Mouse (Mus musculus): ENCODE results near the gene Utp14a. TPM values are rescaled to one million over a fixed set of nuclear protein-coding genes. Genes with fewer than 3 reads are reported as not detected.

Gene Utp14a
- 10 to 100 TPM; 41.8 to 48.2 TPM for total RNA-seq (2023)

DNA sequence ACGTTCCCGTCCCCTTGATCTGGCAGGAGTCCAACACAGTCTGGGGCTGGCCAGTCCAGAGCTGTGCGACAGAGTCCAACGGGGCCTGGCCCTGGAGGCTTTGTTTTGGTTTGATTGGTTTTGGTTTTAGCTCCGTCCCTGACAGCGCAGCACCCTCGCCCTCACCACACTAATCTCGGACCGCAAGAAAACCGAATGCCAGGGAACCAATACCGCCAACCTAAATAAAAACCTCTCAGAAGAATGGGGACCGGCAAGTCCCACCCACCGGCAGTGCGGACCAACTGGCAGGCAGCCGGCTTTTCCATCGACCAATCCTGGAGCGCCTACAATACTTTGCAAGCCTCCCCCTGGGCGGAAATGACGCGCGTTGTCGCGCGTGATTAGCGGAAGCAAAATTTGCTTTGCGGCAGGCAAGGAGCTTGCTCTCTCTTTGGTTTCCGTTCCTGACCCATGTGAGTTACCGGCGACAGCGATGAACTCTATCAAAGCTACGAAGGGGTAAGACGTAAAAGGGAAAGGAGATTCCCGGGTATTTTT, at the start of gene Utp14a:
Gene Utp14a (plus strand): TSS at position 395 of the 540 bp plus-strand sequence.

DNA sequence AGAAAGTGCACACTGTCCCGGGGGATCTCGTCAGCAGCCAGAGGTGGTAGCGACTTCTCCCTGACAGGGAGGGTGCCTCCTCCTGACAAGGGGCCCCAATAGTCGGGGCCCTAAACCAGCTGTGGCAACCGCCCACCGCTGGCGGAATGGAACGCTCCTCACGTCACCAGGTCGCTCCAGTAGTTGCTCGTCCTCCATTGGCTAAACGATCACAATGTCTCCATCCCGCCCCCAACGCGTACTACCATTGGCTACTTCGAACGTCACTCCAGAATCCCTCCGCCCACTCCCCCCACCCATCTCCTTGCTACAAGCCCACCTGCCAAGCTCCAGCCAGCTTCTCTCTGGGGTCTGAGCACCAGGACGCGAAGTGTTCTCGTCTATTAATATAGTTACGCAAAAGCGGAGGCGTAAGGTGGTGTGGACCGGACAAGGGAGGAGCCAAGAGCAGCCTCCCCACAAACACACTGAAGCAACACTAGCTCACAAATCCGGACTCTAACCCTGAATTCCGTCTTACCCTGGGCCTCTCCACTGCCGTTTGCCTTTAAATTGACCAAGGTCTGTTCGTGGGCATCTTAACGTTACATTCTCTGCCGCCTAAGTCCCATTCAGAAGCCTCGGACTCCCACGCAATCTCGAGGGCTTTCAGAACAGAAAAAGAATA, 48.0 kb upstream of the Utp14a start, which contains the start of gene Zdhhc9:
Gene Zdhhc9 (minus strand): TSS at position 360 of the 667 bp plus-strand sequence.

Other genes with a start within 250 kb of the Utp14a start
- gene Apln, start 222.0 kb upstream of the Utp14a start, total RNA-seq (2023): under 1 TPM in 1 of 2 experiments, not detected in 1; 0.78 TPM
- gene Xpnpep2, start 148.1 kb upstream of the Utp14a start, total RNA-seq (2023): not detected
- gene Sash3, start 110.4 kb upstream of the Utp14a start, total RNA-seq (2023): 100 to 1,000 TPM; 224 to 227 TPM
- gene Zdhhc9, start 48.0 kb upstream of the Utp14a start, total RNA-seq (2023): 10 to 100 TPM; 27.5 to 31.6 TPM
- gene Bcorl1, start 84.5 kb downstream of the Utp14a start, total RNA-seq (2023): 1 to 10 TPM; 5.7 to 9.1 TPM
- 100 to 1,000 TPM in 1 of 2 experiments, 10 to 100 TPM in 1; 96.8 to 118 TPM for gene Elf4, start 206.3 kb downstream of the Utp14a start, total RNA-seq (2023)